Mouse (Mus musculus): ENCODE measurements around the gene Cdk6. TPM values are rescaled to one million over a fixed set of nuclear protein-coding genes. Genes with fewer than 3 reads are reported as not detected.
"Not testable (repeated sequence)": the region's sequence is repeated elsewhere in the genome, so short reads cannot be mapped to it uniquely, and the experiment has no call there.

Cdk6 gene
- total and polyA plus RNA-seq, 3 experiments, result 79.0 to 318 (median 197) TPM

- not testable (repeated sequence) for H3K4me1 ChIP-seq (ENCODE audit: control insufficient read depth in 1 of 2, insufficient read depth in 2 of 2, low read length in 2 of 2)
These were observed 786 bp upstream of the Cdk6 start for GRCm38 (mm10) chr5:3340340-3341058.

GRCm38 (mm10) chr5:3341931-3342770 is 866 bp downstream of the Cdk6 start:
- peak; percentile 68 for DNase-seq (ENCODE audit: low read depth, low spot score)
- Histone ChIP-seq H3K36me3 (ENCODE audit: control insufficient read depth in 1 of 2, insufficient read depth in 2 of 2, low read length in 2 of 2) (peaks cover 11 to 18% of the 10 kb centered on the region in 2 experiments), H3K79me2 (ENCODE audit: control insufficient read depth, insufficient read depth, low read length, poor library complexity) (peaks cover 67% of the 10 kb centered on the region), H3K27ac (ENCODE audit: control insufficient read depth, low read depth, low read length) (peak overlapping the region; percentile 95), H3K9ac (ENCODE audit: control insufficient read depth, low read depth, low read length, poor library complexity, severe bottlenecking) (peak overlapping the region; percentile 98), H3K9me3 (replicated peaks; ENCODE audit: insufficient read depth, low read length) (no peaks in the 10 kb centered on the region), H3K27me3 (ENCODE audit: control insufficient read depth in 1 of 2, insufficient read depth in 2 of 2, low read length in 2 of 2) (no peaks in the 10 kb centered on the region), H3K4me3 (ENCODE audit: control insufficient read depth in 1 of 2, insufficient read depth in 1 of 2, low read depth in 2 of 2, low read length in 2 of 2) (peak overlapping the region; percentile 74 to 98), H3K4me1 (ENCODE audit: control insufficient read depth in 1 of 2, insufficient read depth in 2 of 2, low read length in 2 of 2) (peaks cover 3 to 6% of the 10 kb centered on the region in 2 experiments; a peak in 2 of 4 replicates)
- TF ChIP-seq GABPA (IDR thresholded peaks at IDR 0.05; ENCODE audit: low read depth, low read length) (no peak), POLR2A (IDR thresholded peaks at IDR 0.05; ENCODE audit: control insufficient read depth in 1 of 2, insufficient read depth in 1 of 2, low read depth in 1 of 2, low read length in 2 of 2, poor library complexity in 1 of 2) (peak; percentile 1 to 64), POLR2AphosphoS5 (IDR thresholded peaks at IDR 0.05; ENCODE audit: borderline replicate concordance, low read depth, low read length) (no peak), USF1 (IDR thresholded peaks at IDR 0.05; ENCODE audit: low read depth, low read length) (peak; percentile 42; the same call in 1 of the 2 replicates), SIN3A (IDR thresholded peaks at IDR 0.05; ENCODE audit: low read length) (peak; percentile 62), BHLHE40 (IDR thresholded peaks at IDR 0.05; ENCODE audit: borderline replicate concordance, low read depth, low read length) (0 out of 2 replicates have a peak, but pooled peaks have one; percentile 7), ZMIZ1 (IDR thresholded peaks at IDR 0.05; ENCODE audit: low read depth, low read length) (no peak), USF2 (IDR thresholded peaks at IDR 0.05; ENCODE audit: borderline replicate concordance in 1 of 2, insufficient read depth in 1 of 2, low read depth in 1 of 2, low read length in 2 of 2) (no peak), KAT2A (conservative IDR thresholded peaks at IDR 0.05; ENCODE audit: low read depth, low read length) (no peak; the same call in 1 of the 2 replicates), ETS1 (IDR thresholded peaks at IDR 0.05; ENCODE audit: low read depth, low read length) (peak; percentile 6; the same call in 1 of the 2 replicates), MAX (IDR thresholded peaks at IDR 0.05; ENCODE audit: low read length) (peak; percentile 65; the same call in 1 of the 2 replicates), RAD21 (IDR thresholded peaks at IDR 0.05; ENCODE audit: low read depth, low read length) (no peak), RCOR1 (IDR thresholded peaks at IDR 0.05; ENCODE audit: low read depth, low read length) (no peak), GATA1 (IDR thresholded peaks at IDR 0.05; ENCODE audit: low read depth, low read length) (no peak), MYB (IDR thresholded peaks at IDR 0.05; ENCODE audit: low read depth, low read length) (no peak), ZNF384 (IDR thresholded peaks at IDR 0.05; ENCODE audit: low read depth, low read length) (no peak), TCF12 (IDR thresholded peaks at IDR 0.05; ENCODE audit: low read depth, low read length) (no peak), MAFK (IDR thresholded peaks at IDR 0.05; ENCODE audit: borderline replicate concordance, low read depth, low read length) (no peak), CHD2 (IDR thresholded peaks at IDR 0.05; ENCODE audit: low read length) (no peak), HCFC1 (IDR thresholded peaks at IDR 0.05; ENCODE audit: low read depth, low read length) (no peak), E2F4 (IDR thresholded peaks at IDR 0.05; ENCODE audit: borderline replicate concordance, low read depth, low read length) (no peak), MXI1 (IDR thresholded peaks at IDR 0.05; ENCODE audit: low read depth, low read length) (peak; percentile 77), ZKSCAN1 (IDR thresholded peaks at IDR 0.05; ENCODE audit: low read depth, low read length) (no peak), JUND (IDR thresholded peaks at IDR 0.05; ENCODE audit: low read depth, low read length) (no peak), ELF1 (IDR thresholded peaks at IDR 0.05; ENCODE audit: low read depth, low read length) (no peak), MYC (IDR thresholded peaks at IDR 0.05; ENCODE audit: low read depth, low read length) (0 out of 2 replicates have a peak, but pooled peaks have one; percentile 1)

More at GRCm38 (mm10) chr5:3340340-3341058, 786 bp upstream of the Cdk6 start:
- TF ChIP-seq ETS1 (IDR thresholded peaks at IDR 0.05; ENCODE audit: low read depth, low read length), result peak; percentile 39; the same call in 1 of the 2 replicates
- TF ChIP-seq MYC (IDR thresholded peaks at IDR 0.05; ENCODE audit: low read depth, low read length), result peak; percentile 55; the same call in 1 of the 2 replicates
- peak; percentile 60; the same call in 1 of the 2 replicates for TF ChIP-seq MXI1 (IDR thresholded peaks at IDR 0.05; ENCODE audit: low read depth, low read length)
- 0 out of 4 replicates have a peak, but pooled peaks of 1 of the 2 experiments have one; percentile 21 for TF ChIP-seq EP300 (IDR thresholded peaks at IDR 0.05; ENCODE audit: low read depth in 1 of 2, low read length in 2 of 2)
- TF ChIP-seq TBP (IDR thresholded peaks at IDR 0.05; ENCODE audit: low read depth, low read length), result peak; percentile 38; the same call in 1 of the 2 replicates
- not testable (repeated sequence) for H3K27me3 ChIP-seq (ENCODE audit: control insufficient read depth in 1 of 2, insufficient read depth in 2 of 2, low read length in 2 of 2); H3K9me3 ChIP-seq (replicated peaks; ENCODE audit: insufficient read depth, low read length); H3K36me3 ChIP-seq (ENCODE audit: control insufficient read depth in 1 of 2, insufficient read depth in 2 of 2, low read length in 2 of 2)
- Histone ChIP-seq H3K79me2 (ENCODE audit: control insufficient read depth, insufficient read depth, low read length, poor library complexity) (peaks cover 53% of the 10 kb centered on the region), H3K27ac (ENCODE audit: control insufficient read depth, low read depth, low read length) (peak overlapping the region; percentile 95), H3K9ac (ENCODE audit: control insufficient read depth, low read depth, low read length, poor library complexity, severe bottlenecking) (peak overlapping the region; percentile 98), H3K4me3 (ENCODE audit: control insufficient read depth in 1 of 2, insufficient read depth in 1 of 2, low read depth in 2 of 2, low read length in 2 of 2) (peak overlapping the region; percentile 74 to 98)
- peak; percentile 72 for DNase-seq (ENCODE audit: low read depth, low spot score)
